Mouse (Mus musculus) lung, adult 2 months (tissue): ENCODE measurements around the gene Rpl28. TPM values are rescaled to one million over a fixed set of nuclear protein-coding genes. Genes with fewer than 3 reads are reported as not detected.

Source experiments
- DNase-seq: peaks from one replicate; pipeline ENCODE4 v3.0.0; 2022
- H3K4me1 ChIP-seq: fragments of 200-500 bp; 2 replicates; pipeline ENCODE4 v1.6.1; 2011; ENCODE audit warnings: low read length; ENCODE audit not compliant: control insufficient read depth, insufficient read depth
- H3K4me3 ChIP-seq: fragments of 200-500 bp; replicated peaks from 2 replicates; pipeline ENCODE3; 2011; ENCODE audit warnings: low read depth, mild to moderate bottlenecking, control low read depth, low read length; ENCODE audit errors: extremely low read depth
- CTCF ChIP-seq: fragments of 200-500 bp; IDR thresholded peaks from 2 replicates; pipeline ENCODE4 v1.5.1; 2011; ENCODE audit warnings: mild to moderate bottlenecking, low read length, control low read depth; ENCODE audit not compliant: insufficient read depth
- POLR2A ChIP-seq: fragments of 200-500 bp; IDR thresholded peaks from 2 replicates; pipeline ENCODE4 v1.6.1; 2011; ENCODE audit warnings: low read depth, mild to moderate bottlenecking, control low read depth, low read length, borderline replicate concordance; ENCODE audit errors: extremely low read depth
- WGBS: fragments of 180-500 bp; shearing (Covaris S2); methylation state at CpG from one replicate; pipeline ENCODE4 v1.1.7; 2018; 5-methylcytosine and 5-hydroxymethylcytosine counted together
- polyA plus RNA-seq: library from polyadenylated mRNA; depleted of rRNA; stranded (reverse); fragments of >200 nt; gene quantifications from 2 replicates; pipeline ENCODE4 v1.2.3, GENCODE M21; 2012; rRNA removed

The Rpl28 gene
- polyA plus RNA-seq: 171 and 204 TPM in 2 replicates

- WGBS: under 1% methylated on average over 54 of the region's 54 CpGs
- DNase-seq: peak; percentile 91
- TF ChIP-seq CTCF (no peak), POLR2A (peak; percentile 93)
- Histone ChIP-seq H3K4me1 (peaks cover 13% of the 10 kb centered on the region), H3K4me3 (peak within 1 kb of the TSS; percentile 84)
These were observed at the start of gene Rpl28 for GRCm38 (mm10) chr7:4792278-4793212. TSS of gene Rpl28 (plus strand) at chr7:4792874.

- Histone ChIP-seq H3K4me3 (no peak overlapping the region), H3K4me1 (peaks cover 5% of the 10 kb centered on the region; the same call in 1 of the 2 replicates)
- DNase-seq: no peak
- 43% methylated on average over 2 of the region's 2 CpGs for WGBS
- no peak for TF ChIP-seq POLR2A
- TF ChIP-seq CTCF: no peak
These were observed 49.3 kb upstream of the Rpl28 start for GRCm38 (mm10) chr7:4743354-4743753.

GRCm38 (mm10) chr7:4744886-4745285, 47.8 kb upstream of the Rpl28 start:
- TF ChIP-seq CTCF (no peak), POLR2A (no peak)
- WGBS: 97% methylated on average over 6 of the region's 6 CpGs
- DNase-seq: no peak
- Histone ChIP-seq H3K4me3 (no peak overlapping the region), H3K4me1 (peaks cover 5% of the 10 kb centered on the region; the same call in 1 of the 2 replicates)

GRCm38 (mm10) chr7:4746326-4746980, 46.2 kb upstream of the Rpl28 start:
- H3K4me3 ChIP-seq: no peak overlapping the region
- TF ChIP-seq CTCF (no peak), POLR2A (no peak)
- 86% methylated on average over 22 of the region's 22 CpGs for WGBS
- no peak for DNase-seq
- peaks cover 2% of the 10 kb centered on the region; the same call in 1 of the 2 replicates for H3K4me1 ChIP-seq

- 69% methylated on average over 9 of the region's 9 CpGs for WGBS
- TF ChIP-seq CTCF (no peak), POLR2A (no peak)
These were observed 45.3 kb upstream of the Rpl28 start for GRCm38 (mm10) chr7:4747156-4747899.

GRCm38 (mm10) chr7:4748321-4748720, 44.4 kb upstream of the Rpl28 start:
- peaks cover 4% of the 10 kb centered on the region; the same call in 1 of the 2 replicates for H3K4me1 ChIP-seq

More at GRCm38 (mm10) chr7:4747156-4747899, 45.3 kb upstream of the Rpl28 start:
- H3K4me3 ChIP-seq: no peak overlapping the region
- peaks cover 4% of the 10 kb centered on the region for H3K4me1 ChIP-seq
- no peak for DNase-seq

GRCm38 (mm10) chr7:4749169-4749568, 43.5 kb upstream of the Rpl28 start:
- TF ChIP-seq POLR2A (no peak), CTCF (no peak)
- 80% methylated on average over 2 of the region's 2 CpGs for WGBS
- no peak for DNase-seq

More at GRCm38 (mm10) chr7:4748321-4748720, 44.4 kb upstream of the Rpl28 start:
- 62% methylated on average over 4 of the region's 4 CpGs for WGBS
- TF ChIP-seq CTCF: no peak
- TF ChIP-seq POLR2A: no peak
- no peak overlapping the region for H3K4me3 ChIP-seq
- no peak for DNase-seq

GRCm38 (mm10) chr7:4751971-4752820, 40.5 kb upstream of the Rpl28 start:
- Histone ChIP-seq H3K4me1 (peaks cover 4% of the 10 kb centered on the region; the same call in 1 of the 2 replicates), H3K4me3 (peak overlapping the region; percentile 54)
- TF ChIP-seq POLR2A (no peak), CTCF (no peak)
- DNase-seq: peak; percentile 49
- 3% methylated on average over 30 of the region's 30 CpGs for WGBS

More at GRCm38 (mm10) chr7:4749169-4749568, 43.5 kb upstream of the Rpl28 start:
- Histone ChIP-seq H3K4me1 (peaks cover 4% of the 10 kb centered on the region; the same call in 1 of the 2 replicates), H3K4me3 (no peak overlapping the region)
